21 mouse cellular contexts compared by ENCODE assay signal in genomic region chr3:129166684-129167083, GRCm38 (mm10). TPM values are rescaled to one million over a fixed set of nuclear protein-coding genes. Genes with fewer than 3 reads are reported as not detected.
DNase-seq lines count a peak whose midpoint lies in the region; ATAC-seq and TF ChIP-seq lines count a peak whose summit lies in the region.
"Had no signal": no experiment of that assay in that cellular context is flagged by ENCODE, and none has a peak within 500 bp of the region (broad histone marks: within the 10 kb centered on the region; RNA-seq: fewer than 3 reads in every experiment).

No protein-coding gene starts in this region.

- DNase-seq in embryonic facial prominence, embryonic 11.5 days (ENCODE audit: low spot score) = peak; percentile 18
- no peak for DNase-seq in embryonic facial prominence, embryonic 10.5 days (ENCODE audit: low spot score)
- no peak for DNase-seq in lung, postnatal 0 days (ENCODE audit: low spot score)
- no peak for DNase-seq in lung, postnatal 4 days
- peak; percentile 13 for DNase-seq in kidney, postnatal 10 days
- peak; percentile 57 for DNase-seq in yolk sac, embryonic 10.5 days (ENCODE audit: low spot score)
- no peak for DNase-seq in layer of hippocampus, postnatal 36 days
- no peak for DNase-seq in layer of hippocampus, adult 11-12 months (ENCODE audit: low spot score)
- DNase-seq: cerebellum, adult 9-10 months; lung, postnatal 36 days had no signal

- 11% methylated on average over 6 of the region's 6 CpGs for WGBS in embryonic facial prominence, embryonic 11.5 days
- WGBS in embryonic facial prominence, embryonic 10.5 days = 7% methylated on average over 6 of the region's 6 CpGs
- 13% methylated on average over 6 of the region's 6 CpGs for WGBS in lung, postnatal 0 days

- H3K36me3 ChIP-seq in embryonic facial prominence, embryonic 11.5 days (replicated peaks; ENCODE audit: control insufficient read depth, insufficient read depth, low read depth, low read length) = no peaks in the 10 kb centered on the region
- no peaks in the 10 kb centered on the region for H3K36me3 ChIP-seq in embryonic facial prominence, embryonic 10.5 days (replicated peaks)
- no peaks in the 10 kb centered on the region for H3K36me3 ChIP-seq in lung, postnatal 0 days (ENCODE audit: insufficient read depth, low read length)
- H3K36me3 ChIP-seq: embryonic facial prominence, embryonic 15.5 days; heart, embryonic 10.5 days; hindbrain, embryonic 10.5 days; limb, embryonic 15.5 days; neural tube, embryonic 15.5 days had no signal

- H3K9me3 ChIP-seq in embryonic facial prominence, embryonic 11.5 days (replicated peaks; ENCODE audit: control insufficient read depth, low read length) = no peaks in the 10 kb centered on the region
- H3K9me3 ChIP-seq in embryonic facial prominence, embryonic 10.5 days = no peaks in the 10 kb centered on the region
- no peaks in the 10 kb centered on the region for H3K9me3 ChIP-seq in lung, postnatal 0 days (ENCODE audit: low read length)
- H3K9me3 ChIP-seq: embryonic facial prominence, embryonic 15.5 days; heart, embryonic 10.5 days; hindbrain, embryonic 10.5 days; limb, embryonic 15.5 days; neural tube, embryonic 15.5 days had no signal

- no peak overlapping the region for H3K27ac ChIP-seq in embryonic facial prominence, embryonic 11.5 days (replicated peaks; ENCODE audit: low read depth, low read length)
- H3K27ac ChIP-seq in embryonic facial prominence, embryonic 10.5 days (replicated peaks) = no peak overlapping the region
- H3K27ac ChIP-seq in lung, postnatal 0 days (ENCODE audit: low read length) = no peak overlapping the region
- H3K27ac ChIP-seq: embryonic facial prominence, embryonic 15.5 days; heart, embryonic 10.5 days; hindbrain, embryonic 10.5 days; limb, embryonic 15.5 days; neural tube, embryonic 15.5 days; stomach, postnatal 0 days had no signal

- H3K27me3 ChIP-seq in embryonic facial prominence, embryonic 11.5 days (ENCODE audit: control insufficient read depth, insufficient read depth, low read length) = no peaks in the 10 kb centered on the region
- H3K27me3 ChIP-seq in embryonic facial prominence, embryonic 10.5 days (replicated peaks; ENCODE audit: low read depth, poor library complexity, severe bottlenecking) = peaks cover 5% of the 10 kb centered on the region; the same call in 1 of the 2 replicates
- no peaks in the 10 kb centered on the region for H3K27me3 ChIP-seq in lung, postnatal 0 days (replicated peaks; ENCODE audit: insufficient read depth, low read length)
- H3K27me3 ChIP-seq: neural tube, embryonic 15.5 days had no signal

- 0 out of 2 replicates have a peak, but pooled peaks have one; percentile 5 for TF ChIP-seq CTCF in lung, postnatal 0 days (IDR thresholded peaks at IDR 0.05)

- H3K9ac ChIP-seq in embryonic facial prominence, embryonic 11.5 days (replicated peaks; ENCODE audit: low read length) = no peak overlapping the region
- no peak overlapping the region for H3K9ac ChIP-seq in lung, postnatal 0 days (replicated peaks; ENCODE audit: low read depth)
- H3K9ac ChIP-seq: embryonic facial prominence, embryonic 15.5 days; limb, embryonic 15.5 days; neural tube, embryonic 15.5 days had no signal

- ATAC-seq in embryonic facial prominence, embryonic 11.5 days (replicated peaks; ENCODE audit: insufficient number of reproducible peaks, low FRiP score, low TSS enrichment, low read depth) = no peak
- ATAC-seq in lung, postnatal 0 days = no peak
- ATAC-seq: forebrain, embryonic 16.5 days; midbrain, embryonic 16.5 days had no signal

- no peak for TF ChIP-seq EP300 in lung, postnatal 0 days (IDR thresholded peaks at IDR 0.05)

- H3K4me1 ChIP-seq in embryonic facial prominence, embryonic 11.5 days (ENCODE audit: control insufficient read depth, insufficient read depth, low read length) = no peaks in the 10 kb centered on the region
- H3K4me1 ChIP-seq in embryonic facial prominence, embryonic 10.5 days = 0 out of 2 replicates have a peak, but pooled peaks cover 6% of the 10 kb centered on the region
- H3K4me1 ChIP-seq in lung, postnatal 0 days (ENCODE audit: insufficient read depth, low read depth, low read length) = no peaks in the 10 kb centered on the region
- H3K4me1 ChIP-seq: heart, embryonic 10.5 days; hindbrain, embryonic 10.5 days; limb, embryonic 15.5 days; neural tube, embryonic 15.5 days had no signal

- H3K4me2 ChIP-seq in embryonic facial prominence, embryonic 11.5 days (ENCODE audit: low read depth, low read length) = no peak overlapping the region
- no peak overlapping the region for H3K4me2 ChIP-seq in lung, postnatal 0 days (replicated peaks; ENCODE audit: low read depth, low read length)
- H3K4me2 ChIP-seq: embryonic facial prominence, embryonic 15.5 days; limb, embryonic 15.5 days; neural tube, embryonic 15.5 days had no signal

- no peak overlapping the region for H3K4me3 ChIP-seq in embryonic facial prominence, embryonic 11.5 days (ENCODE audit: low read depth, low read length)
- no peak overlapping the region for H3K4me3 ChIP-seq in embryonic facial prominence, embryonic 10.5 days
- no peak overlapping the region for H3K4me3 ChIP-seq in lung, postnatal 0 days (ENCODE audit: low read depth, low read length)
- H3K4me3 ChIP-seq: embryonic facial prominence, embryonic 15.5 days; heart, embryonic 10.5 days; hindbrain, embryonic 10.5 days; limb, embryonic 15.5 days; neural tube, embryonic 15.5 days had no signal

RNA-seq across cellular contexts. Expression of gene Pitx2, which starts 33.0 kb away (rescaled TPM):
- polyA plus RNA-seq in embryonic facial prominence, embryonic 11.5 days (2014; fragmentation: Nextera tagmentation; extraction: Ambion mirVana) = 35.6 and 41.4 TPM in 2 replicates
- 41.4 and 43.8 TPM in 2 replicates for polyA plus RNA-seq in embryonic facial prominence, embryonic 10.5 days (2016; fragmentation: Nextera tagmentation; extraction: Ambion mirVana)
- 1.5 and 1.8 TPM in 2 replicates for polyA plus RNA-seq in lung, postnatal 0 days (2015; fragmentation: Nextera tagmentation; extraction: Ambion mirVana)
- total RNA-seq in layer of hippocampus, postnatal 36 days (2021) = not detected
- total RNA-seq: layer of hippocampus, postnatal 10 days; left cerebral cortex, postnatal 10 days had no signal
- polyA plus RNA-seq: cortical plate, adult 2 months had no signal

Comparison
In these comparisons a context has a peak if more than half of its experiments do, and no peak if none do; other contexts are left out.
1. DNase-seq: peak in embryonic facial prominence, embryonic 11.5 days (single experiment), kidney, postnatal 10 days (single experiment) and yolk sac, embryonic 10.5 days (single experiment); none in embryonic facial prominence, embryonic 10.5 days (single experiment), lung, postnatal 0 days (single experiment), lung, postnatal 4 days (0 of 2), layer of hippocampus, postnatal 36 days (0 of 2) and layer of hippocampus, adult 11-12 months (single experiment).
2. RNA of gene Pitx2, which starts 33.0 kb away (polyA plus RNA-seq): 41.4 to 43.8 TPM in embryonic facial prominence, embryonic 10.5 days and 35.6 to 41.4 TPM in embryonic facial prominence, embryonic 11.5 days; 1.5 to 1.8 TPM in lung, postnatal 0 days; every median in the first group is over 10 times any median in the second.